Mouse (Mus musculus) embryonic fibroblast, embryonic 13.5 days (primary cell): ENCODE data around the gene Robo1.

Source experiments
- CTCF ChIP-seq: IDR thresholded peaks from 2 replicates; pipeline ENCODE4 v1.5.1; 2011; ENCODE audit warnings: mild to moderate bottlenecking, control low read depth, low read length, moderate library complexity, borderline replicate concordance; ENCODE audit not compliant: insufficient read depth
- POLR2A ChIP-seq: IDR thresholded peaks from 2 replicates; pipeline ENCODE4 v1.6.1; 2011; ENCODE audit warnings: low read depth, mild to moderate bottlenecking, control low read depth, low read length, moderate library complexity

GRCm38 (mm10) chr16:73024326-73024725, 716.2 kb downstream of the Robo1 start:
- TF ChIP-seq CTCF = no peak
- no peak for TF ChIP-seq POLR2A
